Mouse (Mus musculus) CD4-positive, CD25-positive, alpha-beta regulatory T cell, adult 4 months (primary cell): Measurements from ENCODE around the gene Prdm5. TPM values are rescaled to one million over a fixed set of nuclear protein-coding genes. Genes with fewer than 3 reads are reported as not detected.

Experiments
- ATAC-seq: one replicate; pipeline ENCODE4 v1.8.0; 2017
- polyA plus RNA-seq, 2 experiments: library from polyadenylated mRNA; unstranded; fragments of 100-300 nt; shearing (Covaris generic); gene quantifications; one replicate each; pipeline ENCODE4 v1.2.1; 2017

The Prdm5 gene
- 1 to 10 TPM; 1.2 to 1.5 TPM for polyA plus RNA-seq

GRCm38 (mm10) chr6:65778861-65779688 is at the start of gene Prdm5:
Prdm5 (plus strand) TSS chr6:65778988.
- ATAC-seq, result peak; percentile 68

- ATAC-seq, result no peak
Observed at GRCm38 (mm10) chr6:65739442-65739841, 39.3 kb upstream of the Prdm5 start.

GRCm38 (mm10) chr6:65743144-65743870 is 35.5 kb upstream of the Prdm5 start:
- no peak for ATAC-seq

GRCm38 (mm10) chr6:65743871-65744202 is 35.0 kb upstream of the Prdm5 start:
- ATAC-seq, result no peak

- ATAC-seq, result no peak
Observed at GRCm38 (mm10) chr6:65758214-65758613, 20.6 kb upstream of the Prdm5 start.

- no peak for ATAC-seq
Observed at GRCm38 (mm10) chr6:65759174-65759573, 19.6 kb upstream of the Prdm5 start.

- ATAC-seq, result no peak
Observed at GRCm38 (mm10) chr6:65760073-65760472, 18.7 kb upstream of the Prdm5 start.

GRCm38 (mm10) chr6:65764459-65764858 is 14.3 kb upstream of the Prdm5 start:
- no peak for ATAC-seq

- ATAC-seq, result peak; percentile 62
Observed at GRCm38 (mm10) chr6:65765057-65765456, 13.7 kb upstream of the Prdm5 start.

- no peak for ATAC-seq
Observed at GRCm38 (mm10) chr6:65765752-65766397, 12.9 kb upstream of the Prdm5 start.

GRCm38 (mm10) chr6:65767911-65768310 is 10.9 kb upstream of the Prdm5 start:
- no peak for ATAC-seq

- no peak for ATAC-seq
Observed at GRCm38 (mm10) chr6:65773566-65773965, 5.2 kb upstream of the Prdm5 start.

GRCm38 (mm10) chr6:65779689-65780233 is 973 bp downstream of the Prdm5 start:
- no peak for ATAC-seq

GRCm38 (mm10) chr6:65781441-65781840 is 2.7 kb downstream of the Prdm5 start:
- no peak for ATAC-seq

GRCm38 (mm10) chr6:65783670-65784069 is 4.9 kb downstream of the Prdm5 start:
- no peak for ATAC-seq

GRCm38 (mm10) chr6:65792923-65793322 is 14.1 kb downstream of the Prdm5 start:
- no peak for ATAC-seq

- ATAC-seq, result no peak
Observed at GRCm38 (mm10) chr6:65796552-65796951, 17.8 kb downstream of the Prdm5 start.

GRCm38 (mm10) chr6:65797276-65797675 is 18.5 kb downstream of the Prdm5 start:
- ATAC-seq, result no peak

- ATAC-seq, result no peak
Observed at GRCm38 (mm10) chr6:65798390-65798789, 19.6 kb downstream of the Prdm5 start.

- ATAC-seq, result no peak
Observed at GRCm38 (mm10) chr6:65811685-65812084, 32.9 kb downstream of the Prdm5 start.

- ATAC-seq, result peak; percentile 77
Observed at GRCm38 (mm10) chr6:65818039-65818747, 39.4 kb downstream of the Prdm5 start.

- no peak for ATAC-seq
Observed at GRCm38 (mm10) chr6:65828656-65829055, 49.9 kb downstream of the Prdm5 start.

- no peak for ATAC-seq
Observed at GRCm38 (mm10) chr6:65831443-65831842, 52.7 kb downstream of the Prdm5 start.
